Mouse (Mus musculus) ovary, postnatal 10 days (tissue): ENCODE results near the gene Gm21762.
"Not testable (repeated sequence)": the region's sequence is repeated elsewhere in the genome, so short reads cannot be mapped to it uniquely, and the experiment has no call there.

Experiments used
- DNase-seq: peaks from one replicate; pipeline ENCODE4 v3.0.0; 2022; ENCODE audit warnings: low spot score

The Gm21762 gene

DNA sequence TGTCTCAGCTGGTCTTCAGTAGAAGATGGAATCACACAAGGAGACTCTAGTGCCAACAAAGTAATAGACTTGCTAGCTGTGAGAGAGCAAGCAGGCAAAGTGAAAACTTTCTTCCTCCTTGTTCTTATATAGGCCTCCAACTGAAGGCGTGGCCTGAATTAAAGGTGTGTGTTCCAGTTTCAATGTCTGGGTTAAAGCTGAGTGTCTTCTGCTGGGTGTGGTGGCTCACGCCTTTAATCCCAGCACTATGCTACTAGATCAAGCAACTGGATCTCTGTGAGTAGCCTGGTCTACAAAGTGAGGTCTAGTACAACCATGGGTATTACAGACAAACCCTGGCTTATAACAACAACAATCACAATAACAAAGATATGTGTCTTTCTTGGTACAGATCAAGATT is at the start of gene Gm21762:
Gene Gm21762, minus strand, starts transcription at position 101 of the 400 bp plus-strand sequence.
- not testable (repeated sequence) for DNase-seq

DNA sequence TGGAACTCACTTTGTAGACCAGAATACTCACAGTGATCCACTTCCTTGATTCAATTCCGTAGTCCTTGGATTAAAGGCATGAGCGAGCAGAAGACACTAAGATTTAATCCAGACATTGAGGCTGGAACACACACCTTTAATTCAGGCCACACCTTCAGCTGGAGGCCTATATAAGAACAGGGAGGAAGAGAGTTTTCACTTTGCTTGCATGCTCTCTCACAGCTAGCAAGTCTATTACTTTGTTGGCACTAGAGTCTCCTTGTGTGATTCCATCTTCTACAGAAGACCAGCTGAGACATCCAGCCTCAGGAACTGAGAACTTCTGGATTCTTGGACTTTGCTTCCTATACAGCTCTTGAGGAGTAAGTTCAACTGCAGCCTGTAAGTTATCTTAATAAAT is 47.1 kb upstream of the Gm21762 start, which contains the start of gene AF067061:
Gene AF067061, plus strand, starts transcription at position 245 of the 400 bp plus-strand sequence.
- not testable (repeated sequence) for DNase-seq

DNA sequence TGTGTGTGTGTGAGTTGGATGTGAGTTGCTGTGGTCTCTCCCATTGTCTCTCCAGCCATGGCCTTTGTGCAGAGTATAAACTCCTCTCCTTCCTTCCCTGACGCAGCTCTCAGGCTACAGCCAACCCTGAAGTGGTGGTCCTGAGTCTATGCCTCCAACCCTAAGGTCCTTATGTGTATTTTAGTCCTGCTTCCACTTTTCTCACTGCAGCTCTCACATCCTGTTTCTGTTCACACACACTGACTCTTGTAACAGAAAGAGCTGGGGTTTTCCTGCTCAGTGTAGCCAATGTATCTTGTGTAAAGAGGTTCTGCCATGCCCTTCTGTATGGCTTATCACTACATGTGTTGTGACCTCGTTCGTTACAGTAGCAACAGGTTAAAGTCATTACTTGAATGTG is 44.0 kb upstream of the Gm21762 start:
- DNase-seq = not testable (repeated sequence)

DNA sequence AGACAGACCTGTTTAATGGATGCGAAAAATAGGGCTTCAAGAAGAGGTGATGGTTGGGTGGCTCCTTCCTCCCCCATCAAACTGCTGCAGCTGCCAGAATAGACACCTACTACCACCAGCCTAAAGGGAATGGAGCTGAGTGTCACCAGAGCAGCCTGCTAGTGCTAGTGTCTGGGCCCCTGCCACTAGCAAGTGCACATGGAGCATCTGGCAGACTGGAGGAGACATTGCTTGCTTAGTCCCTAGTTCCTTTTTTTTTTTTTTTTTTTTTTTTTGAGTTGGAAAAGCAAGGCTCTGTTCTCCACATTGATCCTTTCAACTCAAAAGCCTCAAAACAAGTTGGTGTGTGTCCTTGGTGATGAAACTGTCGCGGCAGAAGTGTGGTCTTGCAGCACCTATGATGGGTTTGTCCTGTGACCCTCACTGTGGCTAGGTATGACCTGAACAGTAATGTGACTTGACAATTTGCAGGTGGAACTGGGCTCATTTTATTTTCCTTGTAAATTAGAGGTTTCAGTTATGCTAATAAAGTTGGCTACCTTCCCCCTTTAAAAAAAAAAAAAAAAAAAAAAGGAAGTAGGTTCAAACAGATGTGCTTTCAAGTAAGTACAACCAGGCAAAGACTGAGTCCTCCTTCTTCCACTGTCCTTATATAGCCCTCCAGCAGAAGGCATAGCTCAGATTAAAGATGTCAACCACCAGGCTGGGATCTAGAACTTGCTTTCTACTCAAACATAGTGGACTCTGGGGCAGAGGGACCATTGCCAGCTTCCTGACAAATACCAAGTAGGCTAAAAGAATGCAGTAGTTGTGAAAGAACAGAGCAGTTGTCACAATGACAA is 43.3 kb upstream of the Gm21762 start:
- not testable (repeated sequence) for DNase-seq

DNA sequence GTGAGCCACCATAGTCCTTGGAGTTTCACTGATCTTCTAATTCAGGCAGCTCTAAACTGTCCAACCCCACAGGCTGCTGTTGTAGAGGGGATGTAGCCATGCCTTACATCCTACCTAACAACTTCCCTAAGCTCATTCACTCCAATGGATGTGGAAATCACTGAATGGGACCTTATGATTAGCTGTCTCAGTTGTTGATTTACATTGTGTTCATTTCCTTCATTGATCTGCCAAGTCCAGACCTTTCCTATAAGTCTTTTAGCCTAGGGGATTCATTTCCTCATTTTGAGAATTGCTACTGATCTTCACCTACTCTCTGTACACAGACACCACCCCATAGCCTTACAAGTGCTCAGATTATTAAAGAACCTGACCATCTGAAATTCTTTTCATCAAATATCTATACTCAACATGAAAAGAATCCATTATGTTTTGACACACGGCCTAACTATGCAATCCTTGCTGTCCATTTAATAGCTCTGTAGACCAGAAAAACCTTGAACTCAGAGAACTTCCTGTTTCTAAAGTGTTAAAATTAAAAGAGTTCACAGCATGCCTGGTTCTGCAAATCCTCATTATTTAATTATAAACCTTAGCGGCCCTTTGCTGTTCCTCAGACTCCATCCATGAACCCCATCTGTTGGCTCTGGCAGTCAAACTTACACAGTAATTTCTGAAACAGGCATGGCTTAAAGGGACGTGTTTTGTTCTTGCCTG is 35.6 kb upstream of the Gm21762 start:
- not testable (repeated sequence) for DNase-seq

DNA sequence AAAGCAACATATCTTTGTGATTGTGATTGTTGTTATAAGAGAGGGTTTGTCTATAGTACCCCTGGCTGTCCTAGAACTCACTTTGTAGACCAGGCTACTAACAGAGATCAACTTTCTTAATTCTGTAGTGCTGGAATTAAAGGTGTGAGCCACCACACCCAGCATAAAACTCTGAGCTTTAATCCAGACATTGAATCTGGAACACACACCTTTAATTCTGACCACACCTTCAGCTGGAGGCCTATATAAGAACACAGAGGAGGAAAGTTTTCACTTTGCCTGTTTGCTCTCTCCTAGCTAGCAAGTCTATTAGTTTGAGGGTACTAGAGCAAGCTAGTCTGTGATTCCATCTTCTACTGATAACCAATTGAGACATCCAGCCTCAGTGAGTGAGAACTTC is 23.1 kb upstream of the Gm21762 start, which contains the start of gene Gm21731:
Gene Gm21731, plus strand, starts transcription at position 301 of the 400 bp plus-strand sequence.
- DNase-seq = not testable (repeated sequence)

DNA sequence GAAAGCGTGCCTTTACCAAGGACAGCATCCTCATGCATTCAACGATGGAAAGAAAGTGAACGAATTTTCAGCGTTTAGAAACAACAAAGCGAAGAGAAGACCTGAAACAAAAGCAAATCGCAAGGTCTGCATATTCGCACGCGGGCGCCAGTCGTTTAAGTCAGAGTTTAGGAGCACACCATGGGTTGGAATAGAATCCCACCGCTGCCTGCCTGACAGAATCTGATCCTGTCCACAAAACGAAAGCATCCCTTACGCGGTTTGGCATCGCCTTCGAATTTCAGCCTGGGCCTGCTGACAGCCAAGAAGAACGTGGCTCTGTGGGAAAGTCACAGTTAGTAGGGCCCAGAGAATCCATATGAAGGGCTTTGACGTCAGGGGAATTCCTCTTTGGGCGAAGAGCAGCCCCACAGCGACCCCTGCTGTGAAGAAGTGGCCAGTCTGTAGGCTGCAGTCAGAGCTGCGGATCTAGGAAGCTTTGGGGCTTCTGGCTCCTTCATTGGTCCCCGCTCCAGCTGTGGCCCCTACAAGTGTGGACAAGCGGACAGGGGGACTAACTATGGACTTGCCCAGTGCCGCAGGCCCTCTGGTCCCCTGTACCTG is 16.8 kb upstream of the Gm21762 start:
- not testable (repeated sequence) for DNase-seq

DNA sequence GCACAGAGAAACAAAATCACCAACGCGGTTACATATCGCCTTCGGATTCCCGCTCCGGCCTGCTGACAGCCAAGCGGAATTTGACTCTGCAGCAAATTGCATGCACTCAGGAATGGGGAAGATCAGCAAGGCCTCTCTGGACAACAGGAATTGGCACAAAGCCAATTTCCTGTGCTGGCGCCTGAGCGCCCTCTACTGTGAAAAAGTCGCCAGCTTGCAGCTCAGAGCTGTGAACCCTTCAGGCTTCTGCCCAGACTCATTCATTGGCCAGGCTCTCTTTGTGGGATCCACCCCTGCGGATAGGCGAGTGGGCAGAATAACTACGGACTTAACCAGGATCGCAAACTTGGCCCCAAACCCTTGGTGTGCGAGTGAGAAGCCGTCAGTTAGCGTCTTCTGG is 16.1 kb upstream of the Gm21762 start:
- not testable (repeated sequence) for DNase-seq

DNA sequence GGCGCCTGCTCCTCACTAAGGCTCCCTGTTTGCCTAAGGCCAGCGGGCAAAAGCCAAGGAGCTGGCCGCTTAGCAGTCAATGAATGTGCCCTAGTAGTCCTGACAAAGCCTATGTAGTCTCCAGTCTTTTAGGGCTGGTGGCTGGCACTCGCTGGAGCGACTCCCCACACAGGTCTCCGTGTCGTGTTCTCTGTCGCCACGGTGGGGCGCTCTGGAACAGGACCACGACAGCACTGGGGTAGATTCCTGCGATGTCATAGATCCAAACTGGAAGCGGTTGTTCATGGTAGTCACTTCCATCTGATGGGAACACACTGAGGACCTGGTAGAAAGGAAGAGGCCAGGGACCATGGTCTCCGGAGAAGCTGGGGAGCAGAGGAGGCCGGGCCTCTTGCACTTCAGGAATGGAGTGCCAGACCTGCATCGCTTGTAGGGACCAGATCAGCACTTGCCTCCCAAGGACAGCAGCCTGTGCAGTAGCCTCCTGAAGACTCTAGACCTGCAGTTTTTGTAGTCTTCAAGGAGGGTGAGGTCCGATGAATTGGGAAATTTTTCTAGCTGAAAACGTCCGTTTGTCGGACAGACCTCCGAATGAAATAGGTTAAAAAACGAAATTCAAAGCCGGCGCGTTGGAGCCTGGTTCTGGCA is 7.4 kb upstream of the Gm21762 start:
- not testable (repeated sequence) for DNase-seq

DNA sequence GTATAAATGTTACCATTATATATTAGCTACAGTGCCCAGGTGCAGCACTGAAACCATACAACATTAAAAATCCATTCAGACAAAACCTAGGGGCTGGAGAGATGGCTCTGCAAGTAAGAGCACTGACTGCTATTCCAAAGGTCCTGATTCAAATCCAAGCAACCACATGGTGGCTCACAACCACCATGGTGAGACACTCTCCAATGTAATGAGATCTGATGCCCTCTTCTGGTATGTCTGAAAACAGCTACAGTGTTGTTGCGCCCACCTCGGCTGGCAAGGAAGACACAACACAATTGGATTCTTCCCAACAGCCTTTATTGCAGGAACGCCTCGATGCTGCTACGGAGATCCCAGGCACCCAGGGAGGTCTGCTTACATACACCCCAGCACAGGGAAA is 5.2 kb upstream of the Gm21762 start:
- not testable (repeated sequence) for DNase-seq

DNA sequence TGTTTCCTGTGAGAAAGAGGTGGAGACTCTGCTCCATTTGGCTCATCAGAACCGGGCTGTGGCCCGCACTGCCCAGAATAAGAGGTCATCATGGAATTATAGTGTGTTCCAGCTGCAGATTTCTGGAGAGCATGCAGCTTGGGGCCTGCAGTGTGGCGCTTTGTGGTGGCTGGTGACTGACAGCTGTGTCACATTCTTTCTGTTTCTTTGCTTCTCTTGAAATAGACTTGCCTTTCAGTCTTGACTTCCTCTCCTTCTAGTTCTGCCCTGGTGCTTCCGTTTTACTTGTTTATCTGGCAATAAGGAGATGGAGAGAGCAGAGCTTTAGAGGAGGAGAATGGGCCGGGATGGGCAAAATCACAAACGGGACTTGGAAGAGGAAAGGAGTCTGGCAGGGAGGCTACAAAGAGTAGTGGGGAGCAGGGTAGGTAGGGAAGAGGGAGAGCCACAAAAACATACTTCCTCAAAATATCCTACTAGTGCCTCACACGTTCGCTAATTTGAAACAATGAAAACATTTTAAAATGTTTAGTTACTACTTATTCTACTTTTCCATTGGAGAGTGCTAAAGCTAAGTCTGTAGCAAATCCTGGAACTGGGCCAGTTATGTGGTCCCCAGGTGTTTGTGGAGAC is 19.4 kb downstream of the Gm21762 start:
- DNase-seq = not testable (repeated sequence)

DNA sequence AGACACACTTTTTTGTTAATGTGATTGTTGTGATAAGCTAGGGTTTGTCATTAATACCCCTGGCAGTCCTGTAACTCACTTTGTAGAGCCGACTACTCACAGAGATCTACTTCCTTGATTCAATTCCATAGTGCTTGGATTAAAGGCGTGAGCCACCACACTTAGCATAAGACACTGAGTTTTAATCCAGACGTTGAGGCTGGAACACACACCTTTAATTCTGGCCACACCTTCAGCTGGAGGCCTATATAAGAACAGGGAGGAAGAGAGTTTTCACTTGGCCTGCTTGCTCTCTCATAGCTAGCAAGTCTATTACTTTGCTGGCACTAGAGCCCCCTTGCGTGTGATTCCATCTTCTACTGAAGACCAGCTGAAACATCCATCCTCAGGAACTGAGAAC is 43.6 kb downstream of the Gm21762 start, which contains the start of gene Gm21818:
Gene Gm21818, plus strand, starts transcription at position 301 of the 400 bp plus-strand sequence.
- not testable (repeated sequence) for DNase-seq

DNA sequence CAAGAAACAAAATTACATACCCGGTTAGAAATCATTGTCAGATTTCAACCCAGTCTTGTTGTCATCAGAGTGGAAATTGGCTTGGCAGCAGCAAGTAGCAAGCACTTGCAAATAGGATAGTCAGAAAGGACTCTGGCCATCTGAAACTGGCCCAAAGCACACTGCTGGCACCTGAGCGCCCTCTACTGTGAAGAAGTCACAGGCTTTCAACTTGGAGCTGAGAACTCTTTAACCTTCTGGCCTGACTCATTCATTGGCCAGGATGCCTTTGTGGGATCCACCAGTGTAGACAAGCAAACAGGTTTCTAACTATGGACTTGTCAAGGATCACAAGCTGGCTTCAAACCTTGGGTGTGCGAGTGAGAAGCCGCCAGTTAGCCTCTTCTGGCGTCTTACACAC is 47.4 kb downstream of the Gm21762 start:
- not testable (repeated sequence) for DNase-seq
